Mouse (Mus musculus): ENCODE measurements around the gene Dclk2. TPM values are rescaled to one million over a fixed set of nuclear protein-coding genes. Genes with fewer than 3 reads are reported as not detected.

Dclk2 gene
- total and polyA plus RNA-seq, 3 experiments, result under 0.01 to 0.17 TPM; not detected in 1

DNA sequence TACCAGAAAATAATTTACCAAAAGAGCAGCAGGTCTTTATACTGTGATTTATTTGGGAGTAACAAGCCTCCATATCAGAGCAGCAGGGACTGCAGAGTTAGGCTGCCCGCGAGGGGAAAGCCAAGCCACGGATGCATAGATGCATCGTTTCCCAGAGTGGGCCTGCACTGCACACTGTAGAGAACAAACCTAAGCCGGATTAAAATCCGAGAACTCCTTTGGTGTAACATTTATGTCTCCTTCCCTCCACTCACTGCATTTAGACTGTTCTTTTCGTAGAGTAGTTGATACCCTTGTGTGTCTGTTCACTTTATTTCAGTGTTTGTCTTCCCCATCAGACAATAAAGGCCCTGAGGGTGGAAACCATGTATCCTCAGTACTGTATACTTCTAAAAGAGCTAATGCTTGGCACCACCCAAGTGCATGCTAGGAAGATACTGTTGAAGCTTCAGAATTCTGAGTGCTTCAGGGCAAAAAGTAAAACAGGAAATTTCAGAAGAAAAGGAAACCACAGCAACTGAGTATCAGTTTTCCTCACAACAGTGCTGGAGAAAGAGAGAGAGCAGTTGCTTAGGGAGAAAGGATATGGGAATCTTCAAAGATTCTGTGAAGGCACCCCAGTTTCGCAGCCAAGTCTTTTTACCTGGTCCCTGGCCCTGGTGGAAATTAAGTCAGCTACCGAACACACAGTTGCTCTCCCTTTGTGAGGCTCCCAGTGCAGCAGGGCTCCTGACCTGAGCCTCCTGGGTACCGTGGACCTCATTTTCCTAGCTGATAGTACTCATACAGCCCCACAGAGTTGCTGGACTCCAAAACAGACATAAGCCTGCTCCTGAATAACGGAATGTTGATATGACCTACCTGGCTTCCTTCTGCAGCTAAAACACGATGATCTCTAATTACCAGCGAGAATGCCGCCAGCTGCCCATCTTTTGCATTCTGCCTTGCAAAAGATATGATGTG is 165.8 kb downstream of the Dclk2 start:
- Histone ChIP-seq H3K27ac (ENCODE audit: control insufficient read depth, low read depth, low read length) (no peak overlapping the region), H3K4me3 (ENCODE audit: control insufficient read depth in 1 of 2, insufficient read depth in 1 of 2, low read depth in 2 of 2, low read length in 2 of 2) (no peak overlapping the region), H3K36me3 (ENCODE audit: control insufficient read depth in 1 of 2, insufficient read depth in 2 of 2, low read length in 2 of 2) (no peaks in the 10 kb centered on the region), H3K9ac (ENCODE audit: control insufficient read depth, low read depth, low read length, poor library complexity, severe bottlenecking) (no peak overlapping the region), H3K79me2 (ENCODE audit: control insufficient read depth, insufficient read depth, low read length, poor library complexity) (no peaks in the 10 kb centered on the region), H3K4me1 (ENCODE audit: control insufficient read depth in 1 of 2, insufficient read depth in 2 of 2, low read length in 2 of 2) (no peaks in the 10 kb centered on the region), H3K9me3 (replicated peaks; ENCODE audit: insufficient read depth, low read length) (no peaks in the 10 kb centered on the region), H3K27me3 (ENCODE audit: control insufficient read depth in 1 of 2, insufficient read depth in 2 of 2, low read length in 2 of 2) (no peaks in the 10 kb centered on the region)
- TF ChIP-seq USF1 (IDR thresholded peaks at IDR 0.05; ENCODE audit: low read depth, low read length) (no peak), MYB (IDR thresholded peaks at IDR 0.05; ENCODE audit: low read depth, low read length) (no peak), MAZ (IDR thresholded peaks at IDR 0.05; ENCODE audit: low read depth, low read length) (no peak), JUND (IDR thresholded peaks at IDR 0.05; ENCODE audit: low read depth, low read length) (no peak), ZC3H11A (IDR thresholded peaks at IDR 0.05; ENCODE audit: low read depth, low read length) (no peak), ELF1 (IDR thresholded peaks at IDR 0.05; ENCODE audit: low read depth, low read length) (no peak), UBTF (IDR thresholded peaks at IDR 0.05; ENCODE audit: borderline replicate concordance, insufficient read depth, low read depth, low read length) (no peak), ZKSCAN1 (IDR thresholded peaks at IDR 0.05; ENCODE audit: low read depth, low read length) (no peak), MYC (IDR thresholded peaks at IDR 0.05; ENCODE audit: low read depth, low read length) (no peak), POLR2AphosphoS2 (IDR thresholded peaks at IDR 0.05; ENCODE audit: low read length) (no peak), MAX (IDR thresholded peaks at IDR 0.05; ENCODE audit: low read length) (no peak), ZMIZ1 (IDR thresholded peaks at IDR 0.05; ENCODE audit: low read depth, low read length) (no peak), ZNF384 (IDR thresholded peaks at IDR 0.05; ENCODE audit: low read depth, low read length) (no peak), NRF1 (IDR thresholded peaks at IDR 0.05; ENCODE audit: insufficient read depth, low read depth, low read length, poor library complexity, severe bottlenecking) (no peak), EP300 (IDR thresholded peaks at IDR 0.05; ENCODE audit: low read depth in 1 of 2, low read length in 2 of 2) (no peak), MEF2A (IDR thresholded peaks at IDR 0.05; ENCODE audit: extremely low read depth, insufficient replicate concordance, low read depth, low read length, poor library complexity, severe bottlenecking) (no peak), MAFK (IDR thresholded peaks at IDR 0.05; ENCODE audit: borderline replicate concordance, low read depth, low read length) (no peak), RAD21 (IDR thresholded peaks at IDR 0.05; ENCODE audit: low read depth, low read length) (no peak)
- no peak for DNase-seq (ENCODE audit: low read depth, low spot score)

DNA sequence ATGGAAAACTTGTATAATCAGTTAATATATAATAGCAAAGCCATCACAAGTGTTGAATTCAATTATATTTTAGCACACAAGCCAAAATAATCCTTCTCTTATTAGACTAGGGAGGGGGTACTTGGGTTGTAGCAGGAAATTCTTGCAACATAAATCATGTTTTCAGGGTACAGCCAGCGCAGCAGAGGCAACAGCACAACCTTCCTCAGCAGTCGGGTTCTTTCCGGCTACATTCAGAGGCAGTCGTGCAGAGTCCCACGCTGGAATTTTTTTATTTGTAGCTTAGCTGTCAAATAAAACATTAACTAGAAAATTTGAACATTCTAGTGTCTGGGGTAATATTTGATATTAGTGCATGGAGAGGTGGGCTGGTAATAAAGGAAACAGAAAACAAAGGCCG is 166.5 kb downstream of the Dclk2 start:
- H3K9ac ChIP-seq (ENCODE audit: control insufficient read depth, low read depth, low read length, poor library complexity, severe bottlenecking), result no peak overlapping the region
- no peak overlapping the region for H3K27ac ChIP-seq (ENCODE audit: control insufficient read depth, low read depth, low read length)
- TF ChIP-seq HCFC1 (IDR thresholded peaks at IDR 0.05; ENCODE audit: low read depth, low read length), result no peak
- no peaks in the 10 kb centered on the region for H3K36me3 ChIP-seq (ENCODE audit: control insufficient read depth in 1 of 2, insufficient read depth in 2 of 2, low read length in 2 of 2)
- no peaks in the 10 kb centered on the region for H3K9me3 ChIP-seq (replicated peaks; ENCODE audit: insufficient read depth, low read length)
- H3K79me2 ChIP-seq (ENCODE audit: control insufficient read depth, insufficient read depth, low read length, poor library complexity), result no peaks in the 10 kb centered on the region
- no peak overlapping the region for H3K4me3 ChIP-seq (ENCODE audit: control insufficient read depth in 1 of 2, insufficient read depth in 1 of 2, low read depth in 2 of 2, low read length in 2 of 2)
- no peaks in the 10 kb centered on the region for H3K27me3 ChIP-seq (ENCODE audit: control insufficient read depth in 1 of 2, insufficient read depth in 2 of 2, low read length in 2 of 2)
- no peak for DNase-seq (ENCODE audit: low read depth, low spot score)
- H3K4me1 ChIP-seq (ENCODE audit: control insufficient read depth in 1 of 2, insufficient read depth in 2 of 2, low read length in 2 of 2), result no peaks in the 10 kb centered on the region
